Mouse (Mus musculus): ENCODE measurements around the gene Naa16.

DNA sequence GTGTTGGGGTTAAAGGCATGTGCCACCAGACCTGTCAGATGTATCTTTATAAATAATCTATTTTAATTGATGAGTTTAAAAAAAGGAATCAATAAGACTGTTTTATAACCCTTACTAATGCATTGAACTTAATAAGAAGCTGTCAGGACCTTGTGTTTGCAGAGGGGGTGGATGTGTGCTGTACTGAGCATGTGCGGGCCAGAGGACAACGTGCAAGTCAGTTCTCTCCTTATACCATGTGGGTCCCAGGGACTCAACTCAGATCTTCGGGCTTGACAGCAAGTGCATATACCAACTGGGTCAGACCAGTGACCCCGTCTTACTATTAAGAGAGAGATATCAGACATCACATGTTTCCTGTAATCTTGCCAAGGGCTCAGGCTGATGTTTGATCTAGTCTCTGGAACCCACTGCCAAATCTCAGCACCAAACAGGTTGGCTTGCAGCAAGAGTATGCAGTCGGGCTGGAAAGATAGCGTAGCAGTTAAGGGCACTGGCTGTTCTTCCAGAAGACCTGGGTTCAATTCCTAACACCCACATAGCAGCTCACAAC is 18.8 kb upstream of the Naa16 start:
- no peak for TF ChIP-seq POLR2A (IDR thresholded peaks at IDR 0.05; ENCODE audit: borderline replicate concordance, extremely low read depth, low read depth, low read length)
- no peak for TF ChIP-seq CTCF (IDR thresholded peaks at IDR 0.05; ENCODE audit: insufficient read depth, low read length)

All from lung, adult 2 months (tissue).